In genomic region chr1:124041559-124041958, GRCm38 (mm10) we compare ENCODE assay signal across 8 mouse cellular contexts. TPM values are rescaled to one million over a fixed set of nuclear protein-coding genes. Genes with fewer than 3 reads are reported as not detected.
DNase-seq lines count a peak whose midpoint lies in the region; ATAC-seq and TF ChIP-seq lines count a peak whose summit lies in the region.

No protein-coding gene starts in this region.

- no peaks in the 10 kb centered on the region for H3K9me3 ChIP-seq in hindbrain, embryonic 14.5 days (ENCODE audit: control insufficient read depth, low read length)
- H3K9me3 ChIP-seq in hindbrain, embryonic 10.5 days, result no peaks in the 10 kb centered on the region

- H3K27ac ChIP-seq in hindbrain, embryonic 14.5 days, result no peak overlapping the region
- no peak overlapping the region for H3K27ac ChIP-seq in hindbrain, embryonic 10.5 days
- H3K27ac ChIP-seq in thymus, adult 2 months (ENCODE audit: control insufficient read depth, insufficient read depth, low read length), result no peak overlapping the region

- no peak for TF ChIP-seq POLR2A in thymus, adult 2 months (IDR thresholded peaks at IDR 0.05; ENCODE audit: control insufficient read depth, extremely low read depth, insufficient read depth, low read length, poor library complexity)

- no peak overlapping the region; the same call in 1 of the 2 replicates for H3K4me3 ChIP-seq in hindbrain, embryonic 14.5 days (replicated peaks; ENCODE audit: low read length)
- H3K4me3 ChIP-seq in hindbrain, embryonic 10.5 days, result no peak overlapping the region
- H3K4me3 ChIP-seq in thymus, adult 2 months (ENCODE audit: control insufficient read depth, insufficient read depth, low read length), result no peak overlapping the region

- TF ChIP-seq CTCF in thymus, adult 2 months (IDR thresholded peaks at IDR 0.05; ENCODE audit: borderline replicate concordance, control insufficient read depth, extremely low read depth, insufficient read depth, low read length, poor library complexity), result no peak

- H3K27me3 ChIP-seq in hindbrain, embryonic 14.5 days (ENCODE audit: control insufficient read depth, insufficient read depth, low read length), result peaks cover 4% of the 10 kb centered on the region; the same call in 1 of the 2 replicates
- peaks cover 36% of the 10 kb centered on the region for H3K27me3 ChIP-seq in hindbrain, embryonic 10.5 days (ENCODE audit: insufficient read depth, poor library complexity, severe bottlenecking)
- H3K27me3 ChIP-seq in thymus, adult 2 months (ENCODE audit: control insufficient read depth, insufficient read depth, low read length), result no peaks in the 10 kb centered on the region

- peak overlapping the region; percentile 75 for H3K4me2 ChIP-seq in hindbrain, embryonic 14.5 days (replicated peaks)

- WGBS in hindbrain, embryonic 14.5 days, result 2% methylated on average over 3 of the region's 3 CpGs
- 6% methylated on average over 3 of the region's 3 CpGs for WGBS in hindbrain, embryonic 10.5 days
- 1% methylated on average over 3 of the region's 3 CpGs for WGBS in thymus, adult 2 months

- no peaks in the 10 kb centered on the region for H3K4me1 ChIP-seq in hindbrain, embryonic 14.5 days (replicated peaks; ENCODE audit: control insufficient read depth, insufficient read depth, low read length)
- peaks cover 14% of the 10 kb centered on the region for H3K4me1 ChIP-seq in hindbrain, embryonic 10.5 days (replicated peaks)
- no peaks in the 10 kb centered on the region for H3K4me1 ChIP-seq in thymus, adult 2 months (replicated peaks; ENCODE audit: control insufficient read depth, insufficient read depth, low read length)

- H3K36me3 ChIP-seq in hindbrain, embryonic 14.5 days (replicated peaks; ENCODE audit: control insufficient read depth, insufficient read depth), result no peaks in the 10 kb centered on the region
- H3K36me3 ChIP-seq in hindbrain, embryonic 10.5 days, result no peaks in the 10 kb centered on the region
- no peaks in the 10 kb centered on the region for H3K36me3 ChIP-seq in thymus, adult 2 months (ENCODE audit: control insufficient read depth, insufficient read depth, low read length)

- ATAC-seq in hindbrain, embryonic 14.5 days (ENCODE audit: low FRiP score), result no peak

- DNase-seq in hindbrain, embryonic 14.5 days (ENCODE audit: low spot score), result peak; percentile 72
- DNase-seq in hindbrain, embryonic 10.5 days (ENCODE audit: low spot score), result no peak
- DNase-seq in thymus, postnatal 14 days, result peak; percentile 7
- no peak for DNase-seq in thymus, adult 2 months
- DNase-seq in embryo, embryonic 11 days, result peak; percentile 54
- peak; percentile 29 for DNase-seq in right cerebral cortex, postnatal 4 days
- no peak for DNase-seq in lung, postnatal 25 days (ENCODE audit: low spot score)
- no peak for DNase-seq in urinary bladder, postnatal 4 days (ENCODE audit: low spot score in 2 of 2)

- H3K9ac ChIP-seq in hindbrain, embryonic 14.5 days, result no peak overlapping the region

RNA-seq across cellular contexts. Expression of gene Dpp10, which starts 3.8 kb away (rescaled TPM):
- 32.9 and 39.5 TPM in 2 replicates for polyA plus RNA-seq in hindbrain, embryonic 14.5 days (2014; fragmentation: Nextera tagmentation; extraction: Ambion mirVana)
- polyA plus RNA-seq in hindbrain, embryonic 10.5 days (2016; fragmentation: Nextera tagmentation; extraction: Ambion mirVana), result 0.07 and 0.17 TPM in 2 replicates
- polyA plus RNA-seq in thymus, adult 2 months (2012; rRNA removed), result 0.15 and 0.24 TPM in 2 replicates

Comparison
In these comparisons a context has a peak if more than half of its experiments do, and no peak if none do; other contexts are left out.
1. DNase-seq: peak in hindbrain, embryonic 14.5 days (single experiment), thymus, postnatal 14 days (single experiment), embryo, embryonic 11 days (single experiment) and right cerebral cortex, postnatal 4 days (single experiment); none in hindbrain, embryonic 10.5 days (single experiment), thymus, adult 2 months (single experiment), lung, postnatal 25 days (single experiment) and urinary bladder, postnatal 4 days (0 of 2).
2. RNA of gene Dpp10, which starts 3.8 kb away (polyA plus RNA-seq): 32.9 to 39.5 TPM in hindbrain, embryonic 14.5 days; 0.15 to 0.24 TPM in thymus, adult 2 months and 0.07 to 0.17 TPM in hindbrain, embryonic 10.5 days; every median in the first group is over 10 times any median in the second.